Mouse (Mus musculus) ZHBTc4 (cell line): ENCODE data around the gene Vmn2r117.
"Not testable (repeated sequence)": the region's sequence is repeated elsewhere in the genome, so short reads cannot be mapped to it uniquely, and the experiment has no call there.

Experiments
- DNase-seq: peaks from one replicate; pipeline ENCODE4 v3.0.0-alpha.2; 2011; ENCODE audit warnings: low read depth, low spot score

Gene Vmn2r117

GRCm38 (mm10) chr17:23479599-23479998 is at the start of gene Vmn2r117:
Gene Vmn2r117, minus strand, starts transcription at chr17:23479699.
- not testable (repeated sequence) for DNase-seq

GRCm38 (mm10) chr17:23522941-23523732 is 43.6 kb upstream of the Vmn2r117 start:
- DNase-seq = not testable (repeated sequence)

GRCm38 (mm10) chr17:23518701-23519423 is 39.4 kb upstream of the Vmn2r117 start:
- no peak for DNase-seq

- no peak for DNase-seq
These were observed 46.3 kb downstream of the Vmn2r117 start for GRCm38 (mm10) chr17:23433150-23433679.
